Mouse (Mus musculus): ENCODE data around the gene Olfr465-ps1. TPM values are rescaled to one million over a fixed set of nuclear protein-coding genes. Genes with fewer than 3 reads are reported as not detected.

Olfr465-ps1 gene
- not detected in 2 replicates for polyA plus RNA-seq (2015; fragmentation: Nextera tagmentation; extraction: Ambion mirVana)

- no peak for ATAC-seq (ENCODE audit: low FRiP score, low TSS enrichment)
- Histone ChIP-seq H3K36me3 (ENCODE audit: insufficient read depth, low read length) (no peaks in the 10 kb centered on the region), H3K9ac (replicated peaks; ENCODE audit: low read length) (no peak within 1 kb of the TSS), H3K4me1 (ENCODE audit: insufficient read depth, low read length) (no peaks in the 10 kb centered on the region), H3K4me3 (ENCODE audit: low read length) (no peak within 1 kb of the TSS), H3K9me3 (ENCODE audit: low read length) (no peaks in the 10 kb centered on the region; the same call in 1 of the 2 replicates), H3K27me3 (ENCODE audit: insufficient read depth, low read length) (no peaks in the 10 kb centered on the region), H3K4me2 (replicated peaks; ENCODE audit: low read depth, low read length) (no peak within 1 kb of the TSS), H3K27ac (ENCODE audit: low read length) (no peak within 1 kb of the TSS)
- 82% methylated on average over 4 of the region's 4 CpGs for WGBS
These were observed at the start of gene Olfr465-ps1 for GRCm38 (mm10) chr13:65137789-65138188. TSS of gene Olfr465-ps1 (plus strand) at chr13:65138089.

GRCm38 (mm10) chr13:65095923-65096322, 42.0 kb upstream of the Olfr465-ps1 start:
- no peaks in the 10 kb centered on the region for H3K4me1 ChIP-seq (ENCODE audit: insufficient read depth, low read length)
- H3K4me3 ChIP-seq (ENCODE audit: low read length): no peak overlapping the region
- no peaks in the 10 kb centered on the region for H3K27me3 ChIP-seq (ENCODE audit: insufficient read depth, low read length)
- ATAC-seq (ENCODE audit: low FRiP score, low TSS enrichment): no peak
- H3K9me3 ChIP-seq (ENCODE audit: low read length): peaks cover 10% of the 10 kb centered on the region
- peaks cover 17% of the 10 kb centered on the region; the same call in 1 of the 2 replicates for H3K36me3 ChIP-seq (ENCODE audit: insufficient read depth, low read length)
- 92% methylated on average over 4 of the region's 4 CpGs for WGBS
- H3K27ac ChIP-seq (ENCODE audit: low read length): no peak overlapping the region
- no peak overlapping the region for H3K4me2 ChIP-seq (replicated peaks; ENCODE audit: low read depth, low read length)
- H3K9ac ChIP-seq (replicated peaks; ENCODE audit: low read length): no peak overlapping the region

- no peak overlapping the region for H3K4me3 ChIP-seq (ENCODE audit: low read length)
- ATAC-seq (ENCODE audit: low FRiP score, low TSS enrichment): no peak
These were observed 40.9 kb upstream of the Olfr465-ps1 start for GRCm38 (mm10) chr13:65097018-65097417.

GRCm38 (mm10) chr13:65100678-65101077, 37.2 kb upstream of the Olfr465-ps1 start:
- no peaks in the 10 kb centered on the region for H3K27me3 ChIP-seq (ENCODE audit: insufficient read depth, low read length)
- peaks cover 9% of the 10 kb centered on the region; the same call in 1 of the 2 replicates for H3K36me3 ChIP-seq (ENCODE audit: insufficient read depth, low read length)
- no peak overlapping the region for H3K4me3 ChIP-seq (ENCODE audit: low read length)
- H3K27ac ChIP-seq (ENCODE audit: low read length): no peak overlapping the region
- ATAC-seq (ENCODE audit: low FRiP score, low TSS enrichment): no peak
- WGBS: 95% methylated on average over 9 of the region's 9 CpGs
- no peaks in the 10 kb centered on the region for H3K4me1 ChIP-seq (ENCODE audit: insufficient read depth, low read length)
- no peak overlapping the region for H3K4me2 ChIP-seq (replicated peaks; ENCODE audit: low read depth, low read length)
- H3K9ac ChIP-seq (replicated peaks; ENCODE audit: low read length): no peak overlapping the region
- peaks cover 23% of the 10 kb centered on the region for H3K9me3 ChIP-seq (ENCODE audit: low read length)

More at GRCm38 (mm10) chr13:65097018-65097417, 40.9 kb upstream of the Olfr465-ps1 start:
- H3K4me1 ChIP-seq (ENCODE audit: insufficient read depth, low read length): no peaks in the 10 kb centered on the region
- H3K9me3 ChIP-seq (ENCODE audit: low read length): peaks cover 14% of the 10 kb centered on the region
- H3K27ac ChIP-seq (ENCODE audit: low read length): no peak overlapping the region
- H3K9ac ChIP-seq (replicated peaks; ENCODE audit: low read length): no peak overlapping the region
- peaks cover 14% of the 10 kb centered on the region; the same call in 1 of the 2 replicates for H3K36me3 ChIP-seq (ENCODE audit: insufficient read depth, low read length)
- no peaks in the 10 kb centered on the region for H3K27me3 ChIP-seq (ENCODE audit: insufficient read depth, low read length)
- H3K4me2 ChIP-seq (replicated peaks; ENCODE audit: low read depth, low read length): no peak overlapping the region

GRCm38 (mm10) chr13:65101232-65101631, 36.7 kb upstream of the Olfr465-ps1 start:
- Histone ChIP-seq H3K36me3 (ENCODE audit: insufficient read depth, low read length) (peaks cover 13% of the 10 kb centered on the region; the same call in 1 of the 2 replicates), H3K27ac (ENCODE audit: low read length) (no peak overlapping the region), H3K9me3 (ENCODE audit: low read length) (peaks cover 27% of the 10 kb centered on the region), H3K4me1 (ENCODE audit: insufficient read depth, low read length) (no peaks in the 10 kb centered on the region), H3K4me2 (replicated peaks; ENCODE audit: low read depth, low read length) (no peak overlapping the region), H3K27me3 (ENCODE audit: insufficient read depth, low read length) (no peaks in the 10 kb centered on the region), H3K9ac (replicated peaks; ENCODE audit: low read length) (no peak overlapping the region), H3K4me3 (ENCODE audit: low read length) (no peak overlapping the region)
- WGBS: 84% methylated on average over 3 of the region's 3 CpGs
- no peak for ATAC-seq (ENCODE audit: low FRiP score, low TSS enrichment)

- Histone ChIP-seq H3K36me3 (ENCODE audit: insufficient read depth, low read length) (peaks cover 6% of the 10 kb centered on the region; the same call in 1 of the 2 replicates), H3K4me2 (replicated peaks; ENCODE audit: low read depth, low read length) (peak overlapping the region; percentile 67), H3K27me3 (ENCODE audit: insufficient read depth, low read length) (no peaks in the 10 kb centered on the region), H3K4me1 (ENCODE audit: insufficient read depth, low read length) (peaks cover 9% of the 10 kb centered on the region), H3K27ac (ENCODE audit: low read length) (peak overlapping the region; percentile 93), H3K9ac (replicated peaks; ENCODE audit: low read length) (peak overlapping the region; percentile 97), H3K9me3 (ENCODE audit: low read length) (peaks cover 5% of the 10 kb centered on the region; the same call in 1 of the 2 replicates), H3K4me3 (ENCODE audit: low read length) (peak overlapping the region; percentile 87)
- WGBS: under 1% methylated on average over 5 of the region's 5 CpGs
- 0 out of 2 replicates have a peak, but pooled peaks have one; percentile 10 for ATAC-seq (ENCODE audit: low FRiP score, low TSS enrichment)
These were observed 25.9 kb upstream of the Olfr465-ps1 start for GRCm38 (mm10) chr13:65111961-65112360.

GRCm38 (mm10) chr13:65112459-65113110, 25.3 kb upstream of the Olfr465-ps1 start, which contains the start of gene Mfsd14b:
TSS of gene Mfsd14b (minus strand) at chr13:65112975.
- Histone ChIP-seq H3K4me3 (ENCODE audit: low read length) (peak within 1 kb of the TSS; percentile 87), H3K36me3 (ENCODE audit: insufficient read depth, low read length) (peaks cover 3% of the 10 kb centered on the region; the same call in 1 of the 2 replicates), H3K9me3 (ENCODE audit: low read length) (peaks cover 3% of the 10 kb centered on the region; the same call in 1 of the 2 replicates), H3K27me3 (ENCODE audit: insufficient read depth, low read length) (no peaks in the 10 kb centered on the region), H3K9ac (replicated peaks; ENCODE audit: low read length) (peak within 1 kb of the TSS; percentile 97), H3K4me2 (replicated peaks; ENCODE audit: low read depth, low read length) (peak within 1 kb of the TSS; percentile 67), H3K27ac (ENCODE audit: low read length) (peak within 1 kb of the TSS; percentile 93), H3K4me1 (ENCODE audit: insufficient read depth, low read length) (peaks cover 9% of the 10 kb centered on the region)
- under 1% methylated on average over 60 of the region's 60 CpGs for WGBS
- peak; percentile 99 for ATAC-seq (ENCODE audit: low FRiP score, low TSS enrichment)

- peak overlapping the region; percentile 67 for H3K4me2 ChIP-seq (replicated peaks; ENCODE audit: low read depth, low read length)
- peaks cover 9% of the 10 kb centered on the region for H3K4me1 ChIP-seq (ENCODE audit: insufficient read depth, low read length)
- H3K4me3 ChIP-seq (ENCODE audit: low read length): peak overlapping the region; percentile 87
- H3K27me3 ChIP-seq (ENCODE audit: insufficient read depth, low read length): no peaks in the 10 kb centered on the region
- H3K36me3 ChIP-seq (ENCODE audit: insufficient read depth, low read length): no peaks in the 10 kb centered on the region
- ATAC-seq (ENCODE audit: low FRiP score, low TSS enrichment): peak; percentile 57
- 56% methylated on average over 3 of the region's 3 CpGs for WGBS
- no peaks in the 10 kb centered on the region for H3K9me3 ChIP-seq (ENCODE audit: low read length)
- peak overlapping the region; percentile 93; the same call in 1 of the 2 replicates for H3K27ac ChIP-seq (ENCODE audit: low read length)
- H3K9ac ChIP-seq (replicated peaks; ENCODE audit: low read length): peak overlapping the region; percentile 97
These were observed 24.6 kb upstream of the Olfr465-ps1 start for GRCm38 (mm10) chr13:65113239-65113638.

GRCm38 (mm10) chr13:65120984-65121383, 16.9 kb upstream of the Olfr465-ps1 start:
- no peak for ATAC-seq (ENCODE audit: low FRiP score, low TSS enrichment)
- no peak overlapping the region for H3K27ac ChIP-seq (ENCODE audit: low read length)
- H3K9me3 ChIP-seq (ENCODE audit: low read length): no peaks in the 10 kb centered on the region
- H3K36me3 ChIP-seq (ENCODE audit: insufficient read depth, low read length): no peaks in the 10 kb centered on the region
- no peaks in the 10 kb centered on the region for H3K4me1 ChIP-seq (ENCODE audit: insufficient read depth, low read length)
- no peaks in the 10 kb centered on the region for H3K27me3 ChIP-seq (ENCODE audit: insufficient read depth, low read length)
- no peak overlapping the region for H3K9ac ChIP-seq (replicated peaks; ENCODE audit: low read length)
- no peak overlapping the region for H3K4me3 ChIP-seq (ENCODE audit: low read length)
- no peak overlapping the region for H3K4me2 ChIP-seq (replicated peaks; ENCODE audit: low read depth, low read length)
- WGBS: 63% methylated on average over 3 of the region's 3 CpGs

- Histone ChIP-seq H3K27me3 (ENCODE audit: insufficient read depth, low read length) (no peaks in the 10 kb centered on the region), H3K4me1 (ENCODE audit: insufficient read depth, low read length) (no peaks in the 10 kb centered on the region), H3K9me3 (ENCODE audit: low read length) (no peaks in the 10 kb centered on the region), H3K36me3 (ENCODE audit: insufficient read depth, low read length) (no peaks in the 10 kb centered on the region), H3K9ac (replicated peaks; ENCODE audit: low read length) (no peak overlapping the region), H3K4me2 (replicated peaks; ENCODE audit: low read depth, low read length) (no peak overlapping the region), H3K4me3 (ENCODE audit: low read length) (no peak overlapping the region), H3K27ac (ENCODE audit: low read length) (no peak overlapping the region)
- ATAC-seq (ENCODE audit: low FRiP score, low TSS enrichment): no peak
- 84% methylated on average over 1 of the region's 1 CpGs for WGBS
These were observed 15.8 kb upstream of the Olfr465-ps1 start for GRCm38 (mm10) chr13:65122111-65122510.

All from kidney, embryonic 16.5 days (tissue).